Mouse (Mus musculus): ENCODE measurements around the gene Commd7. TPM values are rescaled to one million over a fixed set of nuclear protein-coding genes. Genes with fewer than 3 reads are reported as not detected.

Commd7 gene
- polyA plus RNA-seq, 1 experiment, result 34.8 TPM

GRCm38 (mm10) chr2:153592056-153593014 is 40.2 kb downstream of the Commd7 start:
- no peak for DNase-seq (ENCODE audit: extremely low spot score in 1 of 2, low spot score in 1 of 2)

- DNase-seq (ENCODE audit: extremely low spot score in 1 of 2, low spot score in 1 of 2), result peak; percentile 50 to 91
These were observed 45.9 kb downstream of the Commd7 start for GRCm38 (mm10) chr2:153586515-153587174.

DNA sequence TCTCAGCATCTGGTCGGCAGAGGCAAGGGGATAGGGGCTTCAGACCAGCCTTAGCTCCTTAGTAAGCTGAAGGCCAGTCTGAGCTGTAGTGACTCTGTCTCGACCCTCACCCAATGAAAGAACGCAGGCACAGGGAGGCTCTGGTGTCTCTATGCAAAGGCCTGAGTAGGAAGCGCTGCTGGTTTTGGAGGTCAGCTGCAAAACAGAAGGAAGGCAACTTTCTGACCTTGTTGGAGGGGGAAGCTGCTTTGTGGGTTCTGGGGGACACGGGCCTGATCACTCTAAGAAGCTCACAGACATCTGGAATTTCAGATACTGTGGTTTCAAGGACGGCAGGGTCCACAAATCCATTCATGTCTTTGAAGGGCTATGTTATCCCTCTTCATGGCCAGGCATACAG is 46.6 kb downstream of the Commd7 start:
- no peak for DNase-seq (ENCODE audit: extremely low spot score in 1 of 2, low spot score in 1 of 2)

- DNase-seq (ENCODE audit: extremely low spot score in 1 of 2, low spot score in 1 of 2), result no peak
These were observed 48.2 kb downstream of the Commd7 start for GRCm38 (mm10) chr2:153584396-153584795.

GRCm38 (mm10) chr2:153583641-153584049 is 48.9 kb downstream of the Commd7 start:
- no peak for DNase-seq (ENCODE audit: extremely low spot score in 1 of 2, low spot score in 1 of 2)

DNA sequence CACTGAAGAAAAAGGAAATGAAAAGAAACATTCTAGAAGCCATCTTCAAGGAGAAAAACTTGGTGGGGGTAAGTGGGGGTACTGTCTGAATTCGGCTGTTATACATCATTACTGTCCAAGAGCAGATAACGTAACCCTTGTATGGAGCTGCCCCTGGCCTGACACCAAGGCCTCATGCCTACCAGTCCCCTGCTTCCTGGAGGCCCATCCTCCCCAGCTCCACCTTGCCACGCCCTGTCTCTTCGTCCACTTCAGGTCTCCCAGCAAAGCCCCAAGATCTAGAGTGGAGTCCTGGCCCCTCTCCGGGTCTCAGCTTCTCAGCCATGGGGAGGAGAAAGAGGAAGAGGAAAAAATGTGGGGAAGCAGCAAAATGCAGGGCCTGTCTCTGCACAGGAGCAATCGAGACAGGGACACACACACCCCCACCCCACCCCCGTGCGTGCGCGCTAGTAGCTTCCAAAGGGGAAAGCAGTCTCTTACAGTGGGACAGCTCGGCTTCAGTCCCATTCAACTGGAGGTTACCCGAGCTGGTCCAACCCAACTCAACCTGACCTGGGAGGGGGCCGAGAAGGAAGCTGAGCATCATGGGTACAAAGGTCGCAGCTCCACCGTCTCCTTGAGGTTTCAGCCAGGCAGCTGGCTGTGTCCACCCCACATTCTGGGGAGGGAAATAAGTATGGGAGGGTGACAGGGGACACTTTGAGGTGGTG is 49.5 kb downstream of the Commd7 start:
- DNase-seq (ENCODE audit: extremely low spot score in 1 of 2, low spot score in 1 of 2), result no peak

- DNase-seq (ENCODE audit: extremely low spot score in 1 of 2, low spot score in 1 of 2), result no peak
These were observed 51.2 kb downstream of the Commd7 start for GRCm38 (mm10) chr2:153581416-153581815.

- no peak for DNase-seq (ENCODE audit: extremely low spot score in 1 of 2, low spot score in 1 of 2)
These were observed 52.1 kb downstream of the Commd7 start for GRCm38 (mm10) chr2:153580458-153580985.

DNA sequence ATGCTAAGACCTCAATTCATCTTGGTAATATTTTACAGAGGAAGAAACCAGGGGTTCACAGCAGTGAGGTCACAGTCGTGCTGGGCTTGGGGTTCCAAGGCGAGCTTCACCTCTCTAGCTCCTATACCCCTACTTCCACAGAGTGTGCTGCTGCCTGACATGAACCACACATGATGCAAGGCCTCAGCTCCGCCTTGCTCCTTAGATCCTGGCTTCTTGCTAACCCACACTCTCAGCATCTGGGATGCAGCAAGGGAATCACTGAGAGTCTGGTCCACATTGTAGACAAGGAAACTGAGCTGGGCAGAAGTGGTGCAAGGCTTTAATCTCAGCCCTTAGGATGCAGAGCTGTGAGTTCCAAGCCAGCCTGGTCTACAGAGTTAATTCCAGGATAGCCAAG is 52.5 kb downstream of the Commd7 start:
- no peak for DNase-seq (ENCODE audit: extremely low spot score in 1 of 2, low spot score in 1 of 2)

- DNase-seq (ENCODE audit: extremely low spot score in 1 of 2, low spot score in 1 of 2), result no peak
These were observed 55.5 kb downstream of the Commd7 start for GRCm38 (mm10) chr2:153577122-153577521.

DNA sequence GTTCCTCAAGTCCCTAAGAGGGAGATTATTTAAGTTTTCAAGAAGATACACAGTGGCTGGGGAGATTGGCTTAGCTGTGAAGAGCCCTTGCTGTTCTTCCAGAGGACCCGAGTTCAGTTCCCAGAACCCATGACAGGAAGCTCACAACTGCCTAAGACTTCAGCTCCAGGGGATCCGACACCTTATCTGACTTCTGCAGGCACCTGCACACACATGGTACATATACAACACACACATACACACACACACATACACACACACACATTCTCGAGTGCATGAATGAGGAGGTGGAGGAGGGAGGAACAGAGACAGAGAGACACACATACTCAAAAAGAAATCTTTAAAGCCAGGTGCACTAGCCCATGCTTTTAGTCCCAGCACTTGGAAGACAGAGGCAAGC is 56.4 kb downstream of the Commd7 start:
- no peak for DNase-seq (ENCODE audit: extremely low spot score in 1 of 2, low spot score in 1 of 2)

- DNase-seq (ENCODE audit: extremely low spot score in 1 of 2, low spot score in 1 of 2), result no peak
These were observed 57.0 kb downstream of the Commd7 start for GRCm38 (mm10) chr2:153575554-153575953.

DNA sequence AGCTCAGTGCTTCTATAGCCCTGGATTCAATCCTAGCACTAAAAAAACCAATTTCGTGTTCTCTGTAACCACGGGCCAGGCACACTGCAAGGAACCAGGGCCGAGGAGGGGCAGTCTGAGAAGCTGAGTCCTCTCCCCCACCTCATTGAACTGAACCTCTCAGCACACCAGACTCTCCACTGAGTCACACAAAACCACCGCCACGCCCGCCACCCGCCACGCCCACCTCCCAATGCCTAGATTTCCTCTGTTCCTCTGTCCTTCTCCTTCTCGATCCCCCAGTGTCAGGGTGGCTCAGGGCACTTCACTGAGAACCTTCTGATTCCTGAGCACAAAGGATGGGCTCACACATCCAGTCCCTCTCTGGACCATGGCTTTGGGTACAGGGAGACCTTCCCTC is 59.5 kb downstream of the Commd7 start:
- DNase-seq (ENCODE audit: extremely low spot score in 1 of 2, low spot score in 1 of 2), result no peak

DNA sequence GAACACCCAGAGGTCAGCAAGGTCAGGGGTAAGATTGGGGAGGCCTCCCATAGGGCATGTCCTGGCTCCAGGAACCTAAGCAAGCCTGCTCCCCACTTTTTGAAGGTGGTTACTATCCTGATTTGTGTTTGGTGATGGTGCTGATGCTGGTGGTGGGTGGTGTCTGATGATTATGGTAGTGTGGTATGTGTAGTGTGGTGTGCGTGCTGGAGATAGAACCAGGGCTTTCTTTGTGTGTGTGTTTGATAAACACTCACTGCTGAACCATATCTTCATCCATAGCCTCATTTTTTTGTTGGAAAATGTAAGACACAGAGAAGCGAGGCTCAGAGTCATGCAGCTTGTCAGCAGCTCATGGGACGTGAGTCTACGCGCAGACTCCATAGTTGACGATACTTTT is 64.0 kb downstream of the Commd7 start:
- no peak for DNase-seq (ENCODE audit: extremely low spot score in 1 of 2, low spot score in 1 of 2)

DNA sequence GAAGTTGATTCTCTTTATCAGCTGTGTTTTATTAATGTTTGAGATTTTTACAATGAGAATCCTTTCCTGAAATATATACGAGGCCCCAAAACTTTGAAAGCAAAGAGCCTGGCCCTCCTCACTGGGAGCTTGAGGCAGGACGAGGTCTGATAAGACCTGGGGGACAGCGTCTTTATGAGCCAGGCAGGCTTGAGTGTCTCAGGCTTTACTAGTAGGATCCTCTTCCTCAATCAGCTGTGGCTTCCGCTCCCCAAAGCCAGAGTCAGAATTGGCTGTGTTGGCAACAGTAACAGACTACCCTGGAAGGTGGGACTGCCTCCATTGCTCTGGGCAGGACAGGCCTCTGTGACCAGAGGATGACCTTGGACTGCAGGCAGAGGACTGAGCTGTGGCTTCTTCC is 64.6 kb downstream of the Commd7 start:
- no peak for DNase-seq (ENCODE audit: extremely low spot score in 1 of 2, low spot score in 1 of 2)

Other genes with a start within 250 kb of the Commd7 start
- not detected in 2 replicates for gene 4930404H24Rik, start 140.0 kb downstream of the Commd7 start, polyA plus RNA-seq (2012; rRNA removed)
- gene Nol4l, start 102.8 kb downstream of the Commd7 start, polyA plus RNA-seq (2012; rRNA removed), result 35.8 and 36.3 TPM in 2 replicates
- gene Dnmt3b, start 16.7 kb upstream of the Commd7 start, polyA plus RNA-seq (2012; rRNA removed), result 1.2 and 1.5 TPM in 2 replicates
- 0.06 and 0.11 TPM in 2 replicates for gene Dnmt3c, start 63.9 kb upstream of the Commd7 start, polyA plus RNA-seq (2012; rRNA removed)
- 25.6 and 31.7 TPM in 2 replicates for gene Mapre1, start 108.5 kb upstream of the Commd7 start, polyA plus RNA-seq (2012; rRNA removed)
- 0.12 and 0.23 TPM in 2 replicates for gene Efcab8, start 147.2 kb upstream of the Commd7 start, polyA plus RNA-seq (2012; rRNA removed)
- not detected in 2 replicates for gene Sun5, start 238.3 kb upstream of the Commd7 start, polyA plus RNA-seq (2012; rRNA removed)
- 0.21 and 0.22 TPM in 2 replicates for gene Bpifb2, start 242.3 kb upstream of the Commd7 start, polyA plus RNA-seq (2012; rRNA removed)

Data from frontal cortex, adult 2 months (tissue).